Mouse (Mus musculus) liver, adult 2 months (tissue): ENCODE results near the gene Lrba.
A peak's percentile ranks its signal among the peaks of the same experiment; 100 is the strongest.

ENCODE experiments used
- CTCF ChIP-seq: fragments of 200-500 bp; IDR thresholded peaks from 2 replicates; pipeline ENCODE4 v1.5.1; 2011; ENCODE audit warnings: low read depth, low read length, control low read depth
- POLR2A ChIP-seq: fragments of 200-500 bp; IDR thresholded peaks from 2 replicates; pipeline ENCODE4 v1.6.1; 2011; ENCODE audit warnings: low read length, control low read depth; ENCODE audit not compliant: insufficient read depth; ENCODE audit errors: extremely low read depth

DNA sequence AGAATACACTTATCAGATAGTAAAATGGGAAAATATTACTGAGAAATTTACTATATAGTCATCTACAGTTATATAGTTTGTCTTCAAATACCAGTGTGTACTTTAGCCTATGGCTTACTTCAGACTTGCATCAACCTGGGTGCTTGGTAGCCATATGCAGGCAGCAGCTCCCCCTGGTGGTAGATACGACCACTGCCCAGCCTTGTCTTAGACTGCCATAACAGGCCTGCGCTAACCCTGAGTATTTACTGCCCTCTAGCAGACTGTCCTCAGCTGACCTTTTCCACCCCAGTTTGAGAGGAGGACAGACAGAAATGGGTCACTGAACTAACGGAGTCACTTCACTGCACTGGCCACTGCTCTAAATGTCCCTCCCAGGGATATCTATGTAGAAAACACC is 588.2 kb downstream of the Lrba start:
- TF ChIP-seq CTCF (peak; percentile 98), POLR2A (no peak)
